Mouse (Mus musculus): ENCODE measurements around the gene Prr13.

Gene Prr13

GRCm38 (mm10) chr15:102458904-102459317 is at the start of gene Prr13:
TSS of gene Prr13 (plus strand) at chr15:102459028.
- peak; percentile 99 for DNase-seq

- no peak for DNase-seq
These were observed 49.5 kb upstream of the Prr13 start for GRCm38 (mm10) chr15:102409286-102409685.

- no peak for DNase-seq
These were observed 47.8 kb upstream of the Prr13 start for GRCm38 (mm10) chr15:102411077-102411476.

- no peak for DNase-seq
These were observed 45.1 kb upstream of the Prr13 start for GRCm38 (mm10) chr15:102413687-102414086.

- DNase-seq, result no peak
These were observed 41.3 kb upstream of the Prr13 start for GRCm38 (mm10) chr15:102417524-102417923.

GRCm38 (mm10) chr15:102420986-102421385 is 37.8 kb upstream of the Prr13 start:
- no peak for DNase-seq

- peak; percentile 75 for DNase-seq
These were observed 37.4 kb upstream of the Prr13 start for GRCm38 (mm10) chr15:102421437-102421836.

- no peak for DNase-seq
These were observed 35.1 kb upstream of the Prr13 start for GRCm38 (mm10) chr15:102423602-102424240.

- DNase-seq, result no peak
These were observed 34.2 kb upstream of the Prr13 start for GRCm38 (mm10) chr15:102424657-102425056.

- no peak for DNase-seq
These were observed 31.9 kb upstream of the Prr13 start for GRCm38 (mm10) chr15:102426963-102427362.

GRCm38 (mm10) chr15:102432046-102432445 is 26.8 kb upstream of the Prr13 start:
- no peak for DNase-seq

GRCm38 (mm10) chr15:102433173-102433572 is 25.7 kb upstream of the Prr13 start:
- no peak for DNase-seq

- DNase-seq, result peak; percentile 93
These were observed 16.3 kb upstream of the Prr13 start for GRCm38 (mm10) chr15:102442490-102442889.

- DNase-seq, result no peak
These were observed 13.7 kb upstream of the Prr13 start, which contains the start of gene Amhr2 for GRCm38 (mm10) chr15:102445146-102445545. TSS of gene Amhr2 (plus strand) at chr15:102445367.

GRCm38 (mm10) chr15:102446448-102446847 is 12.4 kb upstream of the Prr13 start:
- DNase-seq, result no peak

- DNase-seq, result no peak
These were observed 9.5 kb upstream of the Prr13 start for GRCm38 (mm10) chr15:102449366-102449765.

GRCm38 (mm10) chr15:102450928-102451327 is 7.9 kb upstream of the Prr13 start:
- peak; percentile 64 for DNase-seq

- DNase-seq, result no peak
These were observed 7.0 kb upstream of the Prr13 start for GRCm38 (mm10) chr15:102451666-102452430.

GRCm38 (mm10) chr15:102455993-102456392 is 2.8 kb upstream of the Prr13 start:
- DNase-seq, result peak; percentile 33

- no peak for DNase-seq
These were observed 635 bp upstream of the Prr13 start for GRCm38 (mm10) chr15:102458050-102458736.

GRCm38 (mm10) chr15:102459381-102459780 is 553 bp downstream of the Prr13 start:
- DNase-seq, result no peak

- DNase-seq, result no peak
These were observed 1.0 kb downstream of the Prr13 start for GRCm38 (mm10) chr15:102459847-102460246.

GRCm38 (mm10) chr15:102460409-102460808 is 1.6 kb downstream of the Prr13 start:
- DNase-seq, result no peak

- DNase-seq, result no peak
These were observed 2.1 kb downstream of the Prr13 start for GRCm38 (mm10) chr15:102460971-102461370.

Measured in kidney, adult 9 months (tissue).